Mouse (Mus musculus): ENCODE data around the gene Myh9. TPM values are rescaled to one million over a fixed set of nuclear protein-coding genes. Genes with fewer than 3 reads are reported as not detected.

The Myh9 gene
- polyA plus RNA-seq, 1 experiment from 2014 or later, result 53.7 TPM

- Histone ChIP-seq H3K9ac (ENCODE audit: low read depth, low read length) (no peak overlapping the region), H3K36me3 (ENCODE audit: control insufficient read depth, insufficient read depth, low read length) (no peaks in the 10 kb centered on the region), H3K27me3 (replicated peaks; ENCODE audit: control insufficient read depth, insufficient read depth, low read length) (no peaks in the 10 kb centered on the region), H3K4me2 (ENCODE audit: low read depth, low read length) (no peak overlapping the region), H3K4me3 (ENCODE audit: low read depth, low read length) (no peak overlapping the region), H3K4me1 (ENCODE audit: control insufficient read depth, insufficient read depth, low read length) (peaks cover 42% of the 10 kb centered on the region), H3K27ac (replicated peaks; ENCODE audit: low read depth, low read length) (no peak overlapping the region; the same call in 1 of the 2 replicates), H3K9me3 (ENCODE audit: control insufficient read depth, low read length) (no peaks in the 10 kb centered on the region)
- ATAC-seq (ENCODE audit: low read depth), result peak; percentile 53; the same call in 1 of the 2 replicates
- peak; percentile 73 for DNase-seq (ENCODE audit: low spot score)
- 30% methylated on average over 9 of the region's 9 CpGs for WGBS
Observed at GRCm38 (mm10) chr15:77835930-77836653, 5.9 kb downstream of the Myh9 start.

DNA sequence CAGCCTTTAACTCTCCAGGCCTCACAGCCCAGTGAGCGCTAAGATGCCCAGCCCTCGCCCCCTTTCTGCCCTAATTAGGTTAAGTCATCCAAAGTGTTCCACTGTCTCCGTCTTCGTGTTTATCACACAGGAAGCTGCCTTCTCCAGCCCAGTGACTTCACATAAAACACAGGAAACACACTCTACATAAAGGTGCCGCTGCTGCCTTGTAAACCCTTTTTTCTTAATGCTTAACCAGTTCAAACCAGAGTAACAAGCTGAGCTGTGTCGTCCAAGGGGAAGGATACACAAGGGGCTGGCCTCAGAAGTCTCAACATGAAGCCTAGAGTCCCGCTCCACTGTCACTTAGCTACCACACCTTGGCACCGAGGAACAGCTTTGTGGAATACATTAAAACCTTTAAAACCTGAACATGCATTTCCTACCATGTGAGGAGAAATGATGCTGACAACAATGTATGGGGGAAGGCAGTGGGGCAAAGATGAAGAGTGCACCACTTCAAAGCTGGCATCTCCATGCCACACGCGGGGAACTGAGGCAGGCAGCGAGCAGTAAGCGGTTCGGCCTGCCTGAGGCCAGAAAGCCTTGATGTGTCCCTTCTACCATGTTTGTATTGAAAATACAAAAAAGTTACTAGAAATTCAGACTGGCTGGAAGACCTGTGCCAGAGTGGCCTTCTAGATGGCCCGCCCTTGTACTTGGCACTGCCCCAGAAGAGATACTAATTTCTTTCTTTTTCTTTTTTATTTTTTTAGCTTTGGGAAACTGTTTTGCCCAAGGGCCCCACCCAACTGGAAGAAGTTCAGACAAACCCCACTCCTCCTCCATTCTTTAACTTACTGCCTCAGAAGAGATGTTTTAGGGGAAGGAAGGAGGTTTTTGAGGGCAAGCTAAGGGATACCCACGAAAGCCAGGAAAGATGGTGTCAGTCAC lies 7.4 kb downstream of the Myh9 start:
- no peaks in the 10 kb centered on the region for H3K27me3 ChIP-seq (replicated peaks; ENCODE audit: control insufficient read depth, insufficient read depth, low read length)
- 0 out of 2 replicates have a peak, but pooled peaks cover 5% of the 10 kb centered on the region for H3K36me3 ChIP-seq (ENCODE audit: control insufficient read depth, insufficient read depth, low read length)
- H3K4me1 ChIP-seq (ENCODE audit: control insufficient read depth, insufficient read depth, low read length), result peaks cover 31% of the 10 kb centered on the region
- H3K4me3 ChIP-seq (ENCODE audit: low read depth, low read length), result no peak overlapping the region
- DNase-seq (ENCODE audit: low spot score) (no peak), ATAC-seq (ENCODE audit: low read depth) (no peak)
- no peak overlapping the region for H3K27ac ChIP-seq (replicated peaks; ENCODE audit: low read depth, low read length)
- 77% methylated on average over 15 of the region's 15 CpGs for WGBS
- no peak overlapping the region for H3K9ac ChIP-seq (ENCODE audit: low read depth, low read length)
- no peak overlapping the region for H3K4me2 ChIP-seq (ENCODE audit: low read depth, low read length)
- no peaks in the 10 kb centered on the region for H3K9me3 ChIP-seq (ENCODE audit: control insufficient read depth, low read length)

DNA sequence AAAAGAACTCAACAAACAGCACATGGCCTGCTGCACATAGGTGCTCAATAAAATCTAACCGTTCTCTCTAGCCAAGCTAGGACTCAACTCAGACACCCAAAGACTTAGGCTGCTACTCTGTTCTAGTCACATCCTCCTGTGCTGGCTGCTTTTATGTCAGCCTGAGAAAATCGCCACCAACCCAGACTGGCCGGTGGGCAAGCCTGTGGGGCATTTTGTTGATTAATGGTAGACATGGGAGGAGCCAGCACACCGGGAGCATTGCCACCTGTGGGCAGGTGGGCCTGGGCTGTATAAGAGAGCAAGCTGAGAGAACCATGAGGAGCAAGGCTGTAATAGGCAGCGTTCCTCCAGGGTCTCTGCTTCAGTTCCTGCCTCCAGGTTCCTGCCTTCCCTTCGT lies 8.2 kb downstream of the Myh9 start:
- Histone ChIP-seq H3K4me1 (ENCODE audit: control insufficient read depth, insufficient read depth, low read length) (peaks cover 23% of the 10 kb centered on the region), H3K4me3 (ENCODE audit: low read depth, low read length) (no peak overlapping the region), H3K9ac (ENCODE audit: low read depth, low read length) (no peak overlapping the region), H3K27ac (replicated peaks; ENCODE audit: low read depth, low read length) (no peak overlapping the region), H3K36me3 (ENCODE audit: control insufficient read depth, insufficient read depth, low read length) (0 out of 2 replicates have a peak, but pooled peaks cover 5% of the 10 kb centered on the region), H3K4me2 (ENCODE audit: low read depth, low read length) (no peak overlapping the region), H3K27me3 (replicated peaks; ENCODE audit: control insufficient read depth, insufficient read depth, low read length) (no peaks in the 10 kb centered on the region), H3K9me3 (ENCODE audit: control insufficient read depth, low read length) (no peaks in the 10 kb centered on the region)
- WGBS, result 87% methylated on average over 6 of the region's 6 CpGs
- ATAC-seq (ENCODE audit: low read depth), result no peak
- no peak for DNase-seq (ENCODE audit: low spot score)

- Histone ChIP-seq H3K9ac (ENCODE audit: low read depth, low read length) (no peak overlapping the region), H3K4me3 (ENCODE audit: low read depth, low read length) (no peak overlapping the region), H3K27ac (replicated peaks; ENCODE audit: low read depth, low read length) (no peak overlapping the region), H3K27me3 (replicated peaks; ENCODE audit: control insufficient read depth, insufficient read depth, low read length) (no peaks in the 10 kb centered on the region), H3K9me3 (ENCODE audit: control insufficient read depth, low read length) (no peaks in the 10 kb centered on the region), H3K36me3 (ENCODE audit: control insufficient read depth, insufficient read depth, low read length) (0 out of 2 replicates have a peak, but pooled peaks cover 5% of the 10 kb centered on the region), H3K4me2 (ENCODE audit: low read depth, low read length) (no peak overlapping the region), H3K4me1 (ENCODE audit: control insufficient read depth, insufficient read depth, low read length) (peaks cover 22% of the 10 kb centered on the region)
- DNase-seq (ENCODE audit: low spot score) (no peak), ATAC-seq (ENCODE audit: low read depth) (no peak)
Observed at GRCm38 (mm10) chr15:77833083-77833482, 8.9 kb downstream of the Myh9 start.

DNA sequence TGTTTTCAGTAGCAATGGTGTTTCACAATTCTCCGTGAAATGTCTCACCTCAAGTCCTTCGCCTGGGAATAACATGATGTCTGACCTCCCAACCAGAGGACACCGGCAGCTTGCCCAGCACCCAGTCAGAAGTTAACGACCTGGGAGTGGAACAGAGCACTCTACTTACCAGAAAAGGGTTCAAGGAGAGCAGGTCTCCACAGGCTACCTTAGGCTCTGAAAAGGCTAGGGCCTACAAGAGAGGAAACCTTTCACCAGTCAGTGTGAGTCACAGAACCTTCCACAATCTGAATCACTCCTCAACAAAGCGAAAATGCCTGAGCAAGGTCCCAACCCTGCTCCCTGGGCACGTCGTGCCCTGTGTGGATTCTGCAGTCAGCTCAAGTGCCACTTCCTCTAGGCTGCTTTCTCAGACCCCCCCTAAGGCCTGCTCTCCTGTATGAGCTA lies 9.5 kb downstream of the Myh9 start:
- H3K36me3 ChIP-seq (ENCODE audit: control insufficient read depth, insufficient read depth, low read length), result 0 out of 2 replicates have a peak, but pooled peaks cover 5% of the 10 kb centered on the region
- H3K4me3 ChIP-seq (ENCODE audit: low read depth, low read length), result no peak overlapping the region
- H3K27ac ChIP-seq (replicated peaks; ENCODE audit: low read depth, low read length), result peak overlapping the region; percentile 15; the same call in 1 of the 2 replicates
- 79% methylated on average over 7 of the region's 7 CpGs for WGBS
- no peak overlapping the region for H3K4me2 ChIP-seq (ENCODE audit: low read depth, low read length)
- DNase-seq (ENCODE audit: low spot score), result no peak
- ATAC-seq (ENCODE audit: low read depth), result no peak
- H3K4me1 ChIP-seq (ENCODE audit: control insufficient read depth, insufficient read depth, low read length), result peaks cover 23% of the 10 kb centered on the region
- H3K9ac ChIP-seq (ENCODE audit: low read depth, low read length), result no peak overlapping the region
- no peaks in the 10 kb centered on the region for H3K9me3 ChIP-seq (ENCODE audit: control insufficient read depth, low read length)
- no peaks in the 10 kb centered on the region for H3K27me3 ChIP-seq (replicated peaks; ENCODE audit: control insufficient read depth, insufficient read depth, low read length)

DNA sequence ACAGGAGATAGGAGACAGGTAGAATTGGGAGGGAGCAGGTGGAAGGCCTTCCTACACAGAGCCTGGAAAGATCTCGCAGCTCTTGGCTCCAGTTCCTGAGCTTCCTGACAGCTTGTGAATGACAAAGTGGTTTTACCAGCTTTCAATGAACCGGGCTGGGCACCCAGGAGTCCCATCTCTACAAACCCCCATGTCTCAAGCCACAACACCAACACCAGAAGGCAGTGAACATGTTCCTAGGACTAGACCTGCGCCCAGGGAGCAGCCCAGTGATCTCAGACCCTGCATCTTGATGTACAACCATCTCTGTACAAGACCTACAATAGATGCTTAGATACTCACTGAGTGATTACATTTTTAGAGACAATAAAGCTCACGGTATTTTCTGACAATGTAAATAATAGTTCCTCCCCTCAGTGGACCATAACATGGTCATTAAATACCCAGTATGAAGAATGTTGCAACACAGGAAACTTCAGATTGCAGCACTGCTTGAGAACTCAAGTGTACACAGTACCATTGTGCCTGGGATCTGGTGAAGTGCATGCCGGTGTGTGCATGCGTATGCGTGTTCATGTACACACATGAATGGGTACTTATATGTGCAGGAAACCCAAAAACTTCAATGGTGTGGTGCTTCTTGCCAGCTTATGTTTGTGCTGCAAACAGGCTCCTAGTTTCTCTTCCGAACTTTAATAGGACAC lies 10.1 kb downstream of the Myh9 start:
- no peaks in the 10 kb centered on the region for H3K9me3 ChIP-seq (ENCODE audit: control insufficient read depth, low read length)
- H3K27me3 ChIP-seq (replicated peaks; ENCODE audit: control insufficient read depth, insufficient read depth, low read length), result no peaks in the 10 kb centered on the region
- no peak overlapping the region for H3K4me3 ChIP-seq (ENCODE audit: low read depth, low read length)
- peaks cover 23% of the 10 kb centered on the region for H3K4me1 ChIP-seq (ENCODE audit: control insufficient read depth, insufficient read depth, low read length)
- H3K36me3 ChIP-seq (ENCODE audit: control insufficient read depth, insufficient read depth, low read length), result 0 out of 2 replicates have a peak, but pooled peaks cover 5% of the 10 kb centered on the region
- WGBS, result 86% methylated on average over 8 of the region's 8 CpGs
- H3K27ac ChIP-seq (replicated peaks; ENCODE audit: low read depth, low read length), result 0 out of 2 replicates have a peak overlapping the region, but pooled peaks have one; percentile 16
- DNase-seq (ENCODE audit: low spot score) (no peak), ATAC-seq (ENCODE audit: low read depth) (no peak)
- no peak overlapping the region for H3K9ac ChIP-seq (ENCODE audit: low read depth, low read length)
- no peak overlapping the region for H3K4me2 ChIP-seq (ENCODE audit: low read depth, low read length)

DNA sequence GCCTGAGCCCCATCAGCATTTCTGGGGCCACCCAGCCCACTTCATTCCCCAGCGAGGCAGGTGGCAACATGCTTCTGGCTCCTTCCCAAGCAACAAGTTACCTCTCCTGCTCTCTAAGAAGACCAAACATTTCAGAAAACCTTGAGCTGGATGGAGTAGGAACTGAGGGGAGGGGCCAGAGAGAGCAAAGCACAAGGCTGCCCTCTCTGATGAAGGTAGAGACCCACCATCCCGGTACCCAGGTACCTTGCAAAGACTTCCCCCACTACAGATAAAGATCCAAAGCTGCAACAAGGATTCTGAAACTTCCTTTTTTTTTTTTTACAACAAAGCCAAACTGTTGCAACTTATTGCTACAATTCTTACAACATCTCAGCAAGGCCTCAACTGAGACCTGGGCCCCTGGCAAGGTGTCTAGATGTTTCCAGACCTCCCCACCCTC lies 10.8 kb downstream of the Myh9 start:
- peak; percentile 81 for DNase-seq (ENCODE audit: low spot score)
- H3K27ac ChIP-seq (replicated peaks; ENCODE audit: low read depth, low read length), result 0 out of 2 replicates have a peak overlapping the region, but pooled peaks have one; percentile 6

More for the DNA sequence above, 10.8 kb downstream of the Myh9 start:
- Histone ChIP-seq H3K9ac (ENCODE audit: low read depth, low read length) (no peak overlapping the region), H3K4me1 (ENCODE audit: control insufficient read depth, insufficient read depth, low read length) (peaks cover 20% of the 10 kb centered on the region), H3K27me3 (replicated peaks; ENCODE audit: control insufficient read depth, insufficient read depth, low read length) (no peaks in the 10 kb centered on the region), H3K36me3 (ENCODE audit: control insufficient read depth, insufficient read depth, low read length) (0 out of 2 replicates have a peak, but pooled peaks cover 5% of the 10 kb centered on the region), H3K4me3 (ENCODE audit: low read depth, low read length) (no peak overlapping the region), H3K9me3 (ENCODE audit: control insufficient read depth, low read length) (no peaks in the 10 kb centered on the region), H3K4me2 (ENCODE audit: low read depth, low read length) (no peak overlapping the region)
- WGBS, result 76% methylated on average over 2 of the region's 2 CpGs
- peak; percentile 48; the same call in 1 of the 2 replicates for ATAC-seq (ENCODE audit: low read depth)

Measured in embryonic facial prominence, embryonic 14.5 days (tissue).